Mouse (Mus musculus) ES-Bruce4 (cell line): Measurements from ENCODE around the gene Ntm.

ENCODE experiments used
- CTCF ChIP-seq: IDR thresholded peaks from one replicate; pipeline ENCODE4 v1.8.1; 2011; ENCODE audit warnings: low read depth, low read length
- POLR2A ChIP-seq: IDR thresholded peaks from one replicate; pipeline ENCODE4 v1.8.1; 2011; ENCODE audit warnings: low read length; ENCODE audit not compliant: insufficient read depth

DNA sequence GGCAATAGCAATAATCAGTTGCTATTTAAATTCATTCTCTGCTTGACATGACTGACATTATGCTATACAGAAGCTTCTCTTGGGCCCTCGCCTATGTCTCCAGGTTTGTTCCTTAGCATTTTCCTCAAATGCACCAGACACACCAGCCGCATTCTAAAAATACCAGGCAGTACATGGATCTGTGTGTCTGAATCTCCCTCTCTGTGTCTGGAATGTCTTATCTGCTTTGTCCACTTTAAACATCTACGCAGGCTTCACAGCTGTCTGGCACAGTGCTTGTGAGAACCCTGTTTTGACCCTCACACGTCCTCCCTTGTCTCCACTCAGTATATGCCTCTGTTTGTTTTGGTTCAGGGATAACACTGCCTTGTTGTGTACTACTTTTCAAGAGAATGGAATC is 937.3 kb downstream of the Ntm start:
- TF ChIP-seq CTCF, result no peak
- no peak for TF ChIP-seq POLR2A
